Mouse (Mus musculus) inflammation-experienced regulatory T-cells, adult 6 months (primary cell): ENCODE data around the gene H60b. TPM values are rescaled to one million over a fixed set of nuclear protein-coding genes. Genes with fewer than 3 reads are reported as not detected.
"Not testable (repeated sequence)": the region's sequence is repeated elsewhere in the genome, so short reads cannot be mapped to it uniquely, and the experiment has no call there.

Experiments used
- ATAC-seq: one replicate; pipeline ENCODE4 v1.8.0; 2017
- polyA plus RNA-seq, 3 experiments: library from polyadenylated mRNA; unstranded; fragments of 100-300 nt; shearing (Covaris generic); gene quantifications; one replicate each; pipeline ENCODE4 v1.2.1; 2017

The H60b gene
- polyA plus RNA-seq: 10 to 100 TPM in 1 of 3 experiments, 1 to 10 TPM in 2; 3.6 to 12.3 (median 6.7) TPM

GRCm38 (mm10) chr10:22158310-22158999 is at the start of gene H60b, which contains the start of gene Raet1e:
Gene H60b, plus strand, starts transcription at chr10:22158586.
Gene Raet1e, plus strand, starts transcription at chr10:22158569.
- peak; percentile 45 for ATAC-seq

- ATAC-seq: no peak
Measured at GRCm38 (mm10) chr10:22140665-22141280, 17.6 kb upstream of the H60b start.

DNA sequence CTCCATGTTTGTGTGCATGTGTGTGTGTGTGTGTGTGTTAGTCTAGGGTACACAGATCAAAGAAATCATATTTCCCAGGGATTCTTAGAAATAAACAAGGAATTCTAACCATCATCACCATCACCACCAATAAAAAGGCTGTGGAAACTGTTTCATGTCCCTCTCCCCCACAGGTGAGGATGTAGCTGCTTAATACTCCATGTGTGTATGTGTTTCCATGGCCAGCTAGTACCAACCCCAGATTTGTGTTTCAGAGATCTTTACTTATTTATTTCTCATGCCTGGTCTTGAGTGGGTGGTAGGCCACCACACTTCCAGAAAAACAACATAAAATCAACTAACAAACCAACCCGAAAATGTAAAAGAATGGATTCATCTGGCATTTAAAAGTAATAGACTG is 16.2 kb upstream of the H60b start:
- not testable (repeated sequence) for ATAC-seq

- ATAC-seq: no peak
Measured at GRCm38 (mm10) chr10:22142926-22143325, 15.5 kb upstream of the H60b start.

DNA sequence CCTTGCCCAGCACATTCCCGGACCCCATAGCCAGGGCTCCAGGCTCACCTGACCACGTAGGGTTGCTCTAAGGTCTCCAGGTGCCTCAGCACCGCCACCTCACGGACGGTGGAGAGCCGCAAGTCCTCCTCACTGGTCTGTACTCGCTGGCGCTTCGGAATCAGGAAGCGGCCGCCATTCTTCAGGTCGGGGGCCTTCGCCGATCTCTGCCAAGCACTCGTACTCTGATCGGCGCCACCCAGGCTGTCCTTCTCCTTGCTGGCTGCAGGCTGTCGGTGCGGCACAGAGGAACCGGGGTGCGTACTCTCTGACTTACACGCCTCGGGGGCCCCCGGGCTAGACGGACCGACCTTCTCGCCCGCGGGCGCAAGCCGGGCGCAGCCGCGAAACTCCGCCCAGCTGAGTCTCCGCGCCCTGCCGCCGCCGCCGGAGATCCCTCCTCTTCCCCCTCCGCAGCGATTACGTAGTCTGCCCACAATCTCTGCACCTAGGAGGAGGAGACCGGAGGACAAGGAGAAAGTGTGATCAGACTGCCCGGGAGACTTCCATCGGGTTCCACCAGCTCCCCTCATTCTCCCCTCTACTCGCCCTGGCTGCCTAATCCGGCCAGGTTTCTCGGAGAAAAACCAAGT is 9.8 kb upstream of the H60b start:
- ATAC-seq: peak; percentile 76

GRCm38 (mm10) chr10:22149073-22149690 is 9.2 kb upstream of the H60b start, which contains the start of gene E030030I06Rik:
Gene E030030I06Rik, minus strand, starts transcription at chr10:22149270.
- peak; percentile 12 for ATAC-seq

DNA sequence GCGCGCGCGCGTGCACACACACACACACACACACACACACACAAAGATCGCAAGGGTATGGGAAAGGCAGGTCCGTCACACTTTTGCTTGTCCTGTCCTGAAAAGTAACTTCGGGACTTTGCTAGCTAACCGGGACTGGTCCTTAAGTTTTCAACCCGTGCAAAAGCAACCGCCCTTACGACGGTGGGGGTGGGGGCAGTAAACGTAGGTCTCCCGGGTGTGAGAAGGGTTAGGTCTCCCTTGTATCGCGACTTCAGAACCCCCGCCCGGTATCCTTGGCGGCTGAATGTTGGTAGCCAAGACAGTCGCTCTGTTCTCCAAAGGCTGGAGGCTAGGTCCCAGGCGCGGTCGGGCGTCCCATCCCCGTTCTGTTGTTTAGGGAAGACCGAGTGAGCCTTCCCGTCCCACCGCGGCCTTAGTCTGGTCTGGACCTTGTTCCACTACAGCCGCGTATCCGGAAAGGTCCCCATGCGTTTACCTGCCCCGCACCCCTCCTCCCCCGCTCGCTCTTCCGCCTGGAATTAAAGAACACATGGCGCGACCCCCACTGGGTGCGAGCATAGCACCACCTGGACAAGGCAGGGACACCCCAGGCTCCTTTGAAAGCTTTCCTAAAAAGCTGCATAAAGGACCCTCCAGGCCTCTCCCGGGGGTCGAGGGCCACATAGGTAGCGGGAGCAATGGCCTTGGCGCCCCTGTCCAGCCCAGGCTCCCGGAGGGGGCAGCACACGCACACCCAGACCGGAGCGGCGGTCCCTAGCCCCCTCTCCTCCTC is 8.5 kb upstream of the H60b start:
- ATAC-seq: no peak

- peak; percentile 9 for ATAC-seq
Measured at GRCm38 (mm10) chr10:22150593-22150992, 7.8 kb upstream of the H60b start.

DNA sequence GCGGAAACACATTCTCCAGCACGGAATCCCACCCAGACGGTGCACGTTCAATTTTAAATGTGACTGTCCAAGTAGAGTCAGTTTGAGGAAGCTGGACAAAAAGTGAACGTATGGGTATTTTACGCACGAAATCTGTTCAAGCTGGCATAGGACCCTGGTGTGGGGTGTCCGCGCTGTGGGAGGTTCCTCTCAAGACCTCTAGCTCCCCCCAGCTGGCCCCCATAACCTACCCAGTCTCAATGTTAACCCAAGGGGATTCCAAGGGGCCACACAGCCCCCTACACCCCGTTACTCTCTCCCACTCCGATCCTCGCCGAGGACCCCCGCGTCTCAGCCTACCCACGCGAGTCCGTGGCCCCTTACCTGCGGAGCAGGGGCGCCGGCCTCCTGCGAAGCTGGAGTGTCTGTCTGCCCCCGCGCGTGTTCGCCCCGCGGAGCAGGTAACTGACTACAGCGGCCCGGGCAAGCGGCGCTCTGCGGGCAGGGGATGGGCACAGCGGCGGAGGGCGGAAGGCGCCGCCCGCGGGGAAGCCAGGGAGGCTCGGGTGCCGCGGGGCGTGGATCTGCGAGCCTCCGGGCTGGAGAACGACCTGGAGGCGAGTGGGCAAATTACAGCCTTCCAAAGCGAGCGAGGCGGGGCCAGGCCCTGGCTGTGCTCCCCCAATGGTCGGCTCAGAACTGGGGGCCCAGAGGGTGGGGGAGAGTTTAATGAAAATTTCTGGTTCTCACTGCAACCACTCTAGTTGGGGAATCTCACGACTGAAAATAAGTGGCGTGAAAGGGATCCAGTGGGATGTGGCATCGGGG is 7.1 kb upstream of the H60b start:
- not testable (repeated sequence) for ATAC-seq

- ATAC-seq: not testable (repeated sequence)
Measured at GRCm38 (mm10) chr10:22151863-22152640, 6.3 kb upstream of the H60b start.

GRCm38 (mm10) chr10:22153147-22153690 is 5.2 kb upstream of the H60b start:
- ATAC-seq: not testable (repeated sequence)

- not testable (repeated sequence) for ATAC-seq
Measured at GRCm38 (mm10) chr10:22154127-22154526, 4.3 kb upstream of the H60b start.

DNA sequence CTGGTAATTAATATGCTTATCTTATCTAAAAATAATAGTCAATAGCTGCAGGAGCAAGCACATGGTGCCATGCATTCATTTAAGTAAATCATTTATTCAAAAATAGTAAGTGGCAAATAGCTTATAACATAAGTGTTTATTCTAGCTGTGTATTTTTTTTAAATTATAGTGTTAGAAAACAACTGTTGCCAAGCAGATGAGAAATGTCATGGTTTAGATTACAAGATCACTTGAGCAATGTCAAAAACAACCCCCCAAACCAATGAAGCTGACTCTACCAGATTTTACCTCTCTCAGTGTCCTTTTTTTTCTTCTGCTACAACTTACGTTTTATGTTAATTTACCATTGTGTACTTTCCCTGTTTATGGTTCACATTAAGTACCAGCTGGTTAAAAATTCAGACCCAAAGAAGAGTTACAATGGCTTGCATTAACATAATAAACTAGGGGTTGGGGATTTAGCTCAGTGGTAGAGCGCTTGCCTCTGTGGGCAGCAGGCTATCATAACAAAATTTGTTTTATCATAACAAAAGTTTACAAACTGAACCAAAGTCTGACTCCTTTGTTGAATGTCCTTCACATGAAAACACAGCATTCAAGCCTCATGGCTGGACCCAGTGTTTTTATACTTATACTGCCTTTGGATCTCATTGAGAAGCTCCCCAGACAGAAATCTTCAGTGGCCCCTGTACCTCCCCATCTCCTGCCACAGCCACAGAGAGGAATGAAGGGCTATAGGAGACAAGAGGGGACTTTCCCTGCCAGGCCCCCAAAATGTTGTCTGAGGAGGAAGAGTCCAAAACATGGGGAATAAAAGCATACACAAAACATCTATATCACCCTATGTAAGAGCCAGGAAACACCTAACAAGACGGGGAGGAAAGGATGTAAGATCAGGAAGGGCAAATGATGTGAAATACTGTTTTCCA is 3.3 kb upstream of the H60b start:
- ATAC-seq: no peak

GRCm38 (mm10) chr10:22159131-22159561 is 760 bp downstream of the H60b start:
- ATAC-seq: no peak

- ATAC-seq: no peak
Measured at GRCm38 (mm10) chr10:22159581-22160140, 1.3 kb downstream of the H60b start.

- ATAC-seq: not testable (repeated sequence)
Measured at GRCm38 (mm10) chr10:22163279-22163678, 4.9 kb downstream of the H60b start.

DNA sequence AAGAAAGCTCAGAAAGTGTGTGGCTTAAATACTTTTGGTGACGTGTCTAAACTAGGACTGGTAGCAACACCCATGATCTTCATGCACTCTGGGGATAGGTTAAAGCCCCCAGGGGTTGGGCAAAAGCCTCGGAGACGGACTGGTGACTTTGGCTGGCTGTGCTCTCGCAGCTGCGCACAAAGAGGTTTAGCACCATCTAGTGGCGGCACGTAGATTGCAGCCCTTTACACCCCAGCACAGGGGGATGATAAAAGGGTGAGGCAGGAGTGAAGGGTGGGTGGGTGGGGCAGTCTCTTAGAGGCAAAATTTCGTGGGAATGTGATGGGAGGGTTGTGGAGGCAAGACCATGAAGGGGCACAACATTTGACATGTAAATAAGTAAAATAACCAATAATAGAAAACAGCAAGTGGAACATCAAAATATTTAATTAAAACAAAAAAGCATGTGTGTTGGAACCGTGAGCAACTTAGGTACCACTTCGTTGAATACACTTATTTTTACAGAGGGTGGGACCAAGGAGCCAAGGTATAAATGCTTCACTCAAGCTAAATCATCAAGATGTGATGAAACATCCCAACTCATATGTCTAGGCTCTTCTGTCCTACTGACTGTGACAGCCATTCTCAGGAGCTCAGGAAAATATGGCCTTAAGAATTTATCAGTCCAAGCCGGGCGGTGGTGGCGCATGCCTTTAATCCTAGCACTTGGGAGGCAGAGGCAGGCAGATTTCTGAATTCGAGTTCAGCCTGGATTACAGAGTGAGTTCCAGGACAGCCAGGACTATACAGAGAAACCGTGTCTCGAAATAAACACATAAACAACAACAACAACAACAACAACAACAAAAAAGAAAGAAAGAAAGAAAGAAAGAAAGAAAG is 5.6 kb downstream of the H60b start:
- not testable (repeated sequence) for ATAC-seq
